Mouse (Mus musculus): Measurements from ENCODE around the gene Fat3. TPM values are rescaled to one million over a fixed set of nuclear protein-coding genes. Genes with fewer than 3 reads are reported as not detected.

Gene Fat3
- polyA plus RNA-seq, 1 experiment from 2014 or later, result 16.8 TPM

GRCm38 (mm10) chr9:16461491-16461890, 39.6 kb downstream of the Fat3 start:
- 89% methylated on average over 3 of the region's 3 CpGs for WGBS
- H3K4me3 ChIP-seq (ENCODE audit: low read depth, low read length), result no peak overlapping the region
- no peaks in the 10 kb centered on the region for H3K27me3 ChIP-seq (ENCODE audit: control insufficient read depth, insufficient read depth, low read length)
- ATAC-seq (ENCODE audit: insufficient read depth, low FRiP score, low TSS enrichment) (no peak), DNase-seq (ENCODE audit: low spot score) (no peak)
- no peak overlapping the region for H3K9ac ChIP-seq (ENCODE audit: low read length)
- H3K9me3 ChIP-seq (ENCODE audit: control insufficient read depth, low read length), result no peaks in the 10 kb centered on the region
- no peaks in the 10 kb centered on the region for H3K4me1 ChIP-seq (ENCODE audit: control insufficient read depth, insufficient read depth, low read length)
- no peaks in the 10 kb centered on the region for H3K36me3 ChIP-seq (ENCODE audit: control insufficient read depth, insufficient read depth, low read length)
- H3K4me2 ChIP-seq (ENCODE audit: low read depth), result no peak overlapping the region
- H3K27ac ChIP-seq (ENCODE audit: low read depth, low read length), result no peak overlapping the region

- Histone ChIP-seq H3K27me3 (ENCODE audit: control insufficient read depth, insufficient read depth, low read length) (no peaks in the 10 kb centered on the region), H3K9ac (ENCODE audit: low read length) (no peak overlapping the region), H3K36me3 (ENCODE audit: control insufficient read depth, insufficient read depth, low read length) (no peaks in the 10 kb centered on the region), H3K27ac (ENCODE audit: low read depth, low read length) (no peak overlapping the region), H3K4me3 (ENCODE audit: low read depth, low read length) (no peak overlapping the region), H3K4me2 (ENCODE audit: low read depth) (no peak overlapping the region), H3K9me3 (ENCODE audit: control insufficient read depth, low read length) (no peaks in the 10 kb centered on the region), H3K4me1 (ENCODE audit: control insufficient read depth, insufficient read depth, low read length) (no peaks in the 10 kb centered on the region)
- ATAC-seq (ENCODE audit: insufficient read depth, low FRiP score, low TSS enrichment), result no peak
- no peak for DNase-seq (ENCODE audit: low spot score)
- 65% methylated on average over 2 of the region's 2 CpGs for WGBS
Observed at GRCm38 (mm10) chr9:16460591-16460990, 40.5 kb downstream of the Fat3 start.

GRCm38 (mm10) chr9:16441930-16442329, 59.2 kb downstream of the Fat3 start:
- 86% methylated on average over 4 of the region's 4 CpGs for WGBS
- H3K9me3 ChIP-seq (ENCODE audit: control insufficient read depth, low read length), result no peaks in the 10 kb centered on the region
- H3K36me3 ChIP-seq (ENCODE audit: control insufficient read depth, insufficient read depth, low read length), result no peaks in the 10 kb centered on the region
- H3K4me3 ChIP-seq (ENCODE audit: low read depth, low read length), result no peak overlapping the region
- H3K4me1 ChIP-seq (ENCODE audit: control insufficient read depth, insufficient read depth, low read length), result peaks cover 29% of the 10 kb centered on the region; the same call in 1 of the 2 replicates
- H3K27ac ChIP-seq (ENCODE audit: low read depth, low read length), result no peak overlapping the region
- DNase-seq (ENCODE audit: low spot score), result no peak
- no peak overlapping the region for H3K9ac ChIP-seq (ENCODE audit: low read length)
- ATAC-seq (ENCODE audit: insufficient read depth, low FRiP score, low TSS enrichment), result no peak
- no peaks in the 10 kb centered on the region for H3K27me3 ChIP-seq (ENCODE audit: control insufficient read depth, insufficient read depth, low read length)
- H3K4me2 ChIP-seq (ENCODE audit: low read depth), result no peak overlapping the region

- peak; percentile 46 for DNase-seq (ENCODE audit: low spot score)
- 45% methylated on average over 6 of the region's 6 CpGs for WGBS
Observed at GRCm38 (mm10) chr9:16440638-16441037, 60.4 kb downstream of the Fat3 start.

GRCm38 (mm10) chr9:16439941-16440340, 61.1 kb downstream of the Fat3 start:
- Histone ChIP-seq H3K9me3 (ENCODE audit: control insufficient read depth, low read length) (no peaks in the 10 kb centered on the region), H3K4me3 (ENCODE audit: low read depth, low read length) (no peak overlapping the region), H3K4me1 (ENCODE audit: control insufficient read depth, insufficient read depth, low read length) (peaks cover 29% of the 10 kb centered on the region; the same call in 1 of the 2 replicates), H3K36me3 (ENCODE audit: control insufficient read depth, insufficient read depth, low read length) (no peaks in the 10 kb centered on the region), H3K27me3 (ENCODE audit: control insufficient read depth, insufficient read depth, low read length) (no peaks in the 10 kb centered on the region), H3K9ac (ENCODE audit: low read length) (no peak overlapping the region), H3K4me2 (ENCODE audit: low read depth) (no peak overlapping the region), H3K27ac (ENCODE audit: low read depth, low read length) (0 out of 2 replicates have a peak overlapping the region, but pooled peaks have one; percentile 1)
- peak; percentile 33 for DNase-seq (ENCODE audit: low spot score)
- 23% methylated on average over 3 of the region's 3 CpGs for WGBS
- peak; percentile 20; the same call in 1 of the 2 replicates for ATAC-seq (ENCODE audit: insufficient read depth, low FRiP score, low TSS enrichment)

More at GRCm38 (mm10) chr9:16440638-16441037, 60.4 kb downstream of the Fat3 start:
- Histone ChIP-seq H3K27ac (ENCODE audit: low read depth, low read length) (0 out of 2 replicates have a peak overlapping the region, but pooled peaks have one; percentile 44), H3K4me3 (ENCODE audit: low read depth, low read length) (no peak overlapping the region), H3K27me3 (ENCODE audit: control insufficient read depth, insufficient read depth, low read length) (no peaks in the 10 kb centered on the region), H3K4me1 (ENCODE audit: control insufficient read depth, insufficient read depth, low read length) (peaks cover 29% of the 10 kb centered on the region; the same call in 1 of the 2 replicates), H3K4me2 (ENCODE audit: low read depth) (no peak overlapping the region), H3K9me3 (ENCODE audit: control insufficient read depth, low read length) (no peaks in the 10 kb centered on the region), H3K9ac (ENCODE audit: low read length) (no peak overlapping the region), H3K36me3 (ENCODE audit: control insufficient read depth, insufficient read depth, low read length) (no peaks in the 10 kb centered on the region)
- ATAC-seq (ENCODE audit: insufficient read depth, low FRiP score, low TSS enrichment), result no peak; the same call in 1 of the 2 replicates

- peak; percentile 80 for ATAC-seq (ENCODE audit: insufficient read depth, low FRiP score, low TSS enrichment)
- Histone ChIP-seq H3K4me2 (ENCODE audit: low read depth) (peak overlapping the region; percentile 1; the same call in 1 of the 2 replicates), H3K36me3 (ENCODE audit: control insufficient read depth, insufficient read depth, low read length) (no peaks in the 10 kb centered on the region), H3K27ac (ENCODE audit: low read depth, low read length) (peak overlapping the region; percentile 57; the same call in 1 of the 2 replicates), H3K9me3 (ENCODE audit: control insufficient read depth, low read length) (no peaks in the 10 kb centered on the region), H3K9ac (ENCODE audit: low read length) (no peak overlapping the region), H3K27me3 (ENCODE audit: control insufficient read depth, insufficient read depth, low read length) (no peaks in the 10 kb centered on the region), H3K4me1 (ENCODE audit: control insufficient read depth, insufficient read depth, low read length) (peaks cover 29% of the 10 kb centered on the region; the same call in 1 of the 2 replicates), H3K4me3 (ENCODE audit: low read depth, low read length) (no peak overlapping the region)
- 18% methylated on average over 5 of the region's 5 CpGs for WGBS
- peak; percentile 73 for DNase-seq (ENCODE audit: low spot score)
Observed at GRCm38 (mm10) chr9:16437805-16438204, 63.3 kb downstream of the Fat3 start.

GRCm38 (mm10) chr9:16428589-16428988, 72.5 kb downstream of the Fat3 start:
- Histone ChIP-seq H3K4me2 (ENCODE audit: low read depth) (no peak overlapping the region), H3K9ac (ENCODE audit: low read length) (no peak overlapping the region), H3K4me1 (ENCODE audit: control insufficient read depth, insufficient read depth, low read length) (0 out of 2 replicates have a peak, but pooled peaks cover 5% of the 10 kb centered on the region), H3K27me3 (ENCODE audit: control insufficient read depth, insufficient read depth, low read length) (no peaks in the 10 kb centered on the region), H3K27ac (ENCODE audit: low read depth, low read length) (no peak overlapping the region), H3K36me3 (ENCODE audit: control insufficient read depth, insufficient read depth, low read length) (no peaks in the 10 kb centered on the region), H3K4me3 (ENCODE audit: low read depth, low read length) (no peak overlapping the region), H3K9me3 (ENCODE audit: control insufficient read depth, low read length) (no peaks in the 10 kb centered on the region)
- WGBS, result 54% methylated on average over 5 of the region's 5 CpGs
- no peak for DNase-seq (ENCODE audit: low spot score)
- ATAC-seq (ENCODE audit: insufficient read depth, low FRiP score, low TSS enrichment), result no peak

DNA sequence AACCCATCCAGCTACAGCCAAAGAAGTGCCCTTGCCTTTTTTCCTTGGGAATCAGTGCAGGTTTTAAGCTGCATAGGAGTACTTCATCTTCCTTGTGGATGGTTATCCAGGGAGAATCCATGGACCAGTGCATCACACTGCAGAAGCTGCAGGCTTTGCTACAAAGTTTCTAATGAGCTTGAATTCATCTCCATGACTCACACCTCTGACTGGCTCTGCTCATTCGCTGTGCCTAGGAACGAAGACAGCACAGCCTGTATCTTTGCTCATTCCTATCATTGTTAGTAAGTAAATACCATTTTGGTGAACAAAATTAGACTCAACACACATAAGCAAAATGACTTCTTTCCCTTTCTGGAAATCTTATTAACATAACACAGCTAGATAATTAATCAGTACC, 78.4 kb downstream of the Fat3 start:
- no peak for DNase-seq (ENCODE audit: low spot score)
- H3K4me1 ChIP-seq (ENCODE audit: control insufficient read depth, insufficient read depth, low read length), result no peaks in the 10 kb centered on the region
- H3K4me2 ChIP-seq (ENCODE audit: low read depth), result no peak overlapping the region
- no peak for ATAC-seq (ENCODE audit: insufficient read depth, low FRiP score, low TSS enrichment)
- H3K4me3 ChIP-seq (ENCODE audit: low read depth, low read length), result no peak overlapping the region
- no peak overlapping the region for H3K9ac ChIP-seq (ENCODE audit: low read length)
- H3K9me3 ChIP-seq (ENCODE audit: control insufficient read depth, low read length), result no peaks in the 10 kb centered on the region
- H3K27ac ChIP-seq (ENCODE audit: low read depth, low read length), result no peak overlapping the region
- 91% methylated on average over 2 of the region's 2 CpGs for WGBS
- H3K27me3 ChIP-seq (ENCODE audit: control insufficient read depth, insufficient read depth, low read length), result no peaks in the 10 kb centered on the region
- no peaks in the 10 kb centered on the region for H3K36me3 ChIP-seq (ENCODE audit: control insufficient read depth, insufficient read depth, low read length)

DNA sequence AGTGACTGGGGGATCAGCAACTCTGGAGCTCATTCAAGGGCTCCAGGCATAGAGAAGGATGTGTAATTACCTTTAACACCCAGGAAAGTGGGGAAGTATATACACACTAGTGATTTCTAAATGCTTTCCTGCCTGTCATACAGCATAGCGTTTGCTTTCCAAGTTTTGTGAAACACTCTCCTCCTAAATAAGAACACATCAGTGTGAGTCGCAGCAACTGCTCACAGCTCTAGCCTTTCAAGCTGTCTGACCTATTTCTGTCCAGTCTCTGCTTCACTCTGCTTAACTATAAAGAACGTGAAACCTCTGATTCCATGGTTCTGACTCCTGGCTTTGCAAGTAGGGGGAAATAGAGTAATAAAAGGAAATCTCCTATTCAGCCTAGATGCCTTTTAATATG, 98.3 kb downstream of the Fat3 start:
- H3K27me3 ChIP-seq (ENCODE audit: control insufficient read depth, insufficient read depth, low read length), result no peaks in the 10 kb centered on the region
- 68% methylated on average over 3 of the region's 3 CpGs for WGBS
- no peak overlapping the region for H3K9ac ChIP-seq (ENCODE audit: low read length)
- H3K9me3 ChIP-seq (ENCODE audit: control insufficient read depth, low read length), result no peaks in the 10 kb centered on the region
- H3K36me3 ChIP-seq (ENCODE audit: control insufficient read depth, insufficient read depth, low read length), result no peaks in the 10 kb centered on the region
- no peak for ATAC-seq (ENCODE audit: insufficient read depth, low FRiP score, low TSS enrichment)
- no peak overlapping the region for H3K4me3 ChIP-seq (ENCODE audit: low read depth, low read length)
- H3K4me2 ChIP-seq (ENCODE audit: low read depth), result no peak overlapping the region
- H3K27ac ChIP-seq (ENCODE audit: low read depth, low read length), result no peak overlapping the region
- no peak for DNase-seq (ENCODE audit: low spot score)
- H3K4me1 ChIP-seq (ENCODE audit: control insufficient read depth, insufficient read depth, low read length), result peaks cover 11% of the 10 kb centered on the region

All from neural tube, embryonic 11.5 days (tissue).